Mouse (Mus musculus) retina, embryonic 14.5 days (tissue): ENCODE results near the gene Rfc2.

Source experiments
- DNase-seq: peaks from one replicate; pipeline ENCODE4 v3.0.0-alpha.2; 2015; ENCODE audit warnings: low spot score

Rfc2 gene

DNA sequence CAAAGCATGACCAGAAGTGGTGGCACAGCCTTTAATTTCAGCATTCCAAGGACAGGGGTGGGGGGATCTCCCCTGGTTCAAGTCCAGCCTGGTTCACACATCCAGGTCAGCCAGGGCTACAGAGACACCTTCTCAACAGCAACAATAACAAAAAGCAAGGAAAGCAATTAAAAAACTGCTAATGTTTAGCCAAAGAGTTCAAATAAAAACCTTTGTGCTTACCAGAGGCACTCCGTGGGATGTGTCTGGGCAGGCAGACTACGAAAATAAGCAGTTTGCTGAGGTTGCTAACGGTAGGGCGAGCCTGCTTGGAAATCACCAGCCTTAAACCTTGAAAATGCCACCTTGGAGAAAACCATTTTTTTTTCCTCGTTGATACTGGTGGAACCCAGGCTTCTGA is at the start of gene Rfc2:
Gene Rfc2, plus strand, starts transcription at position 221 of the 400 bp plus-strand sequence.
- no peak for DNase-seq

DNA sequence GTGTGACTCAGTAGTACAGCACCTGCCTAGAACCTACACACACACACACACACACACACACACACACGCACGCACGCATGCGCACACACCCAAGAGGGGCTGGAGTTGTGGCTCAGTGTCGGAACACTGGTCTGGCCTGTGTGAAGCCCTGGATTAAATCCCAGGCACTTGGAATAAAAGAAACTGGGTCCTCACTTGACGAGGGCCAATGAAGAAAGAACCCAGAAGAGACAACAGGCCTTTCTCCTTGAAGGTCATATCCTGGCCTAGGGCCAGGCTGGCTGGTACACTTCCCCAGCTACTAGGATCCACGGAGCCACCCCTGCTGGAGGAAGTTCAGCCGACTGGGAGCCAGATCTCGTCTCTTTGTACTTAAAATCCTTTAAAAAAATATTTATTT is 49.6 kb upstream of the Rfc2 start:
- no peak for DNase-seq

DNA sequence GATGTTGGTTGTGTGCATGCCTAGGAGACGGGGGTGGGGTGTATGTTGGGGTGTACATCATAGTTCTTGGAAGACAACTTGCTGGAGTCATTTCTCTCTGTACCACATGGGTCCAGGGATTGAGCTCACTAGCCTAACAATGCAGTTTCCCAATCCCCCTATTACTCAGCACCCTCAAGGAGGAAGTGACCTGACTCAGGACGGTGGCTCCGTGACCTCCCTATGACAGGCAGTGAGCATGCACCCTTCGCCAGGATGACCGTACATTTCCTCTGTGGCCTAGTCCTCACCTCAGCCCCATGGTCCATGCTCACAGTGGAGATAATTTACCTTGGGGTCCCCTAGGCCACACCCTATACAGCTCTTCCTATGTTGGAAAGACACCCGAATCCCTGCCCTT is 48.7 kb upstream of the Rfc2 start:
- DNase-seq = no peak

DNA sequence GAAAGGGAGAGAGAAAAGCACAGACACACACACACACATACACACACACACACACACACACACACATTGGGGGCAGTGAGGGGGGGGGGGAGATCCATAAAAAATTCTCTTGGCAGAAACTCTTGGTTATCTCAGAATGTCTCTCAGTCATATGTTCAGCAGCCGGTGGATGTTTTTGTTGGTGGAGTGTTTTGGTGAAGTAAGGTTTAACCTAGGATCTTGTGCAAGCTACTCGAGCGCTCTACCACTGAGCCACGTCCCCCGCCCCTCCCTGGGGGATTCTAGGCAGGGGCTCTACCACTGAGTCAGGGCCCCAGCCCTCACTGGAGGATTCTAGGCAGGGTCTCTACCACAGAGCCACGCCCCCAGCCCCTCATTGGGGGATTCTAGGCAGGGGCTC is 45.1 kb upstream of the Rfc2 start:
- no peak for DNase-seq

DNA sequence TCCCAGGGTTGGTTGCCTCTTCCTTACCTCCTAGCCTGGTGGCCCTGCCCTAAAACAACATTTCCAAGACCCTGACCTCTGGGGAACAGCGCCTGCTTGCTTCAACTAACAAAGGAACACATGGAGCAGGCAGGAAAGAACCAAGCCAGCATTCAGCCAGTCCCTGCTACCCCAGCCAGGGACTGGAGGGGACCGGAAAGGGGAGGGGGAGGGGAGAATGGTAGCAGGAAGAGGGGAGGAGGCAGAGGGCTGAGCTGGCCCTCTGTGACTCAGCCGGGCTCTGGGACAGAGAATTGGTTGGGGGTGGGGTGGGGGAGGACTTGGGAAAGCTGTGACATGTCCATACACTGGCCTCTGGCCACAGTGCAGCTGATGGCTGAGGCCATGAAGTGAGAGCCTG is 41.3 kb upstream of the Rfc2 start:
- peak; percentile 29 for DNase-seq

DNA sequence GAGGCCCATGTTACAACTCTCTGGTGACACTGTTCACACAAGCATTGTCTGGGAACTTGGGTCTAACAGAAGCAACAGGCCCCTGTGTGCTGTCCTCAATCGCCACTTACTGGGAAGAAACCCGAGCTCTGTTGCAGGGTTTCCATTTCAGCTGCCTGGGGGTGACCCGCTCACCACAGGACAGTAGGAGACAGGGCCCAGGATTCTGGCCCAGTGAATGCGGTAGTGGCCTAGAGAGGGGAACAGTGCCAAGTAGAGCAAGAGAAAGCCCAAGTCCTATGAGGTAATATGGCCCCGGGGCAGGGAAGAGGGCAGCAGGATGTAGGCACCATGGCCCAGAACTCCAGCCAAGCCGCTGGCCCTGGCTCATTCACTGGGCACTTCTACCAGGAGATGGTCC is 40.3 kb upstream of the Rfc2 start:
- DNase-seq = no peak

DNA sequence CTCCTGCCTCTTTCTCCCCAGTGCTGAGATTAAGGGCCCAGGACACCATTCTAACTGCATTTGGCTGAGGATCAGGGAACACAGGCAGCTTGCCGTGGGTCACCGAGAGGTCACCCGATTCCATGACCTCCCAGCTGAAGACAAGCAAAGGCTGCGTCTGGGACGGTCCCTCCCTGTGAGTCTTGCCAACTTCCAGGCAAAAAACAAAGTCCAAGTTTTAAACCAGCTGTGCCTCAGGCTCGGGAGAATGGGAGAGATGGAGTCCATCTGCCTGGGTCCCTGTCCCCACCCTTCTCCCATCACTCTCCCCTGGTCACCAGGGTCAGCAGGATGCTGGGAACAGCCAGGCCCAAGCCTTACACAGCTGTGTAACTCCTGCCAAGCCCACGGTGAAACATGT is 39.5 kb upstream of the Rfc2 start:
- DNase-seq = no peak

DNA sequence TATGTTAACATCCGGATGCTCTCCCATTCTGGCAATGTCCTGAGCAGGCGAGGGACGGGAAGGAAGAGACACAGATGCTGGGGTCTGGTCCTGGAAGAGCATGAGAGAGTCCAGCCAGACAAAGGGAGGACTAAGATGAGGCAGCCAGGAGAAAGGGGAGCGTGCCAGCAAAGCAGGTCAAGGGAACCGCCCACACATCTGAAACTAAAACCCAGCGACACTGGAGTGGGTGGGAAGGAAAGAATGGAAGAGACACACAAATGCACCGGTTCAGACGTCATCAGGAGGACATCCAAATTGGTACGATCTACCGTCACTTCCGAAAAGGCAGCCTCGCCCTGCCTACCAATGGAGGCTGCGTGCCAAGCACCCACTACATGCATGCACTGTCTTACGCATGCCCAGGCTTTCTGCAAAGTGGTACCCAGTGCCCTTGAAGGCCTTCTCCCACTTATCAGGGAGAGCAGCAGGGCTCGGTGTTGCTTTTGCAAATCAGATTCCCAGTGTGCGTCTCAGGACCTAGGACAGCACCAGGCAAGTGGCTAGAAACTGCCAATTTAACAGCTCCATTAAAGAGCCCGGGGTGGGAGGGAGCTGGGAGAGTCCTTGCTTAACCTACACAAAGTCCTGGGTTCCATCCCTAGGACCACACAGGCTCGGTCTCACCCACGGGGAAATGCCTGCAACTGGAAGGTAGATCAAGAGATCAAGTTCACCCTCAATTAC is 36.5 kb upstream of the Rfc2 start:
- no peak for DNase-seq

DNA sequence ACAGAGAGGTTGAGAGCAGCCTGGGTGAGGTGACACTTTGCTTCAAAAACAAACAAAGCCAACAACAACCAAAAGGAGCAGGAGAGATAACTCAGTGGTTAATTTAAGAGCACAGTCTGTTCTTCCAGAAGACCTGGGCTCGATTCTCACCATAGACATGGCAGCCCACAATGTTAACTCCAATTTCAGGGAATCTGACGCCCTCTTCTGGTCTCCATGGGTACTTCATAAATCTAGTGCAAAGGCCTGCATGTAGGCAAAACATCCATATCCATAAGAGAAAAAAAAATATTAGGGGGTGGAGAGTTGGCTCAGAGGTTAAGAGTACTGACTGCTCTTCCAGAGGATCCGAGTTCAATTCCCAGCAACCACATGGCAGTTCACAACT is 35.9 kb upstream of the Rfc2 start:
- peak; percentile 45 for DNase-seq

DNA sequence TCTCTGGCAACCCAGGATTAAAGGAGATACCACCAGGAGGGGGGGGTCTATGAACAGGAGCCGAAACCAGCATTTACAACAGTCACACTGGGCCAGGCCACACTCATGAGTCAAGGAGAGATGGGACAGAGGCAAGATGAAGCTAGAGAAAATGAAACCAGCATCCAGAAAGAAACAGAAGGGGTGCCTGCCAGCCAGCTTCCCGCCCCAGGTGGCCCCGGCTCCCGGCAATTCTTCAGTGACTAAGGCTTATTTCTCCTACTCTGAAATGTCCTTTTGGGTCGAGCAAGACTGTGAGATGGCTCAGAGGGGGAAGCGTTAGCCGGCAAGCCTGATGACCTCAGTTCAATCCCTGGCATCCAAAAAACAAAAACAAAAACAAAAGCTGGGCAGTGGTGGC is 34.4 kb upstream of the Rfc2 start:
- no peak for DNase-seq

DNA sequence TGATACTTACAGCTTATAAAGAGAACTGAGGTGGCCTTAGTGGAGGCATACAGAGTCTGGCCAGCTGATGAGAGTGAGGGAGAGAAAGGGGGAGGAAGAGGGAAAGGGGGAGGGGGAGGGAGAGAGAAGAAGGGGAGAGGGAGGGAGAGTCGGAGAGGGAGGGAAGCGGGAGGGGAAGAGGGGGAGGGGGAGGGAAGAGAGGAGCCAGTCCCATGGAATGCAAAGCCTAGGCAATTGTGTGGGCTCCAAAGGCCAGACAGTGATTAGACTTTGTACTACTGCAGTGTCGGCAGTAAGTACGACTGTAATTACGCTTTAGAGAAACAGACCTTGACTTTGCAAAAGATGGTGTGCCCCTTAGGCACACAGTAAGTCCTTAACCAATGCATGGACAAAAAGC is 32.9 kb upstream of the Rfc2 start:
- DNase-seq = no peak

DNA sequence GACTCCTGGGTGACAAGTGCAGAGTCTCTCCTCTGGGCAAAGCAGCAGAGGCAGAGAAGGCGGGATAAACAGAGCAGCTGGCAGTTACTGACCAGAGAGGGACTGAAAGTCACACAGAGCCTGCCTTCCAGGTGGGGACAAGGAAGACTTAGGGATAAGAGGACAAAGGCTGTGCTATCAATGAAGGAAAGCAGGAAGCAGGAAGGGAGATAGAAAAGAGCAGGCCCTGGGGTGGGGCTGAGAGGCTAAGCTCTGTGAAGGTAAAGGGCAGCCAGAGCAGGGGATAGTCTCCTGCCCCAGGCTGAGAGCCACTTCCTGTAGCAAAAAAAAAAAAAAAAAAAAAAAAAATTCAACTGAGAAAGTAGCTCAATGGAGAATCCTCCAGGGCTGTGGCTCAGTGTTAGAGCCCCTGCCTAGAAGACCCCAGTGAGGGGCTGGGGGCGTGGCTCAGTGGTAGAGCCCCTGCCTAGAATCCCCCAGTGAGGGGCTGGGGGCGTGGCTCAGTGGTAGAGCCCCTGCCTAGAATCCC is 31.5 kb upstream of the Rfc2 start:
- no peak for DNase-seq

DNA sequence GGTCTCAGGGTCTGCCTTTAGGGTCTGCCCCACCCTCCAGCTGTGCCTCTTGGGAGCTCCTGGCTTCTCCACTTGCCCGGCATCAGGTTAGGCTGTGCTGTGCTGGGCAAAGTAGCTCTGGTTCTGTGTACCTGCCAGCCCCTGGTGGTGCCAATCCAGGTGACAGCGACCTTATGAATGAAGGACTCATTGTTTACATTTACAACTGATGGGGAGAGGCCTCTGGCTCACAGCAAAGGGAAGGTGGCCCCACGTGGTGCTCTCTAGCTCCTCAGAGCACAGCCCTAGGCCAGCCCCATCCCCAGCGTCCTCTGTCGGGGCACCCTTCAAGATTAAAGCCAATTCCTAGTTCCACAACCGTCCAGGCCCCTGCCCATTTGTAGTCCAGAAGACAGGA is 30.3 kb upstream of the Rfc2 start:
- peak; percentile 10 for DNase-seq

DNA sequence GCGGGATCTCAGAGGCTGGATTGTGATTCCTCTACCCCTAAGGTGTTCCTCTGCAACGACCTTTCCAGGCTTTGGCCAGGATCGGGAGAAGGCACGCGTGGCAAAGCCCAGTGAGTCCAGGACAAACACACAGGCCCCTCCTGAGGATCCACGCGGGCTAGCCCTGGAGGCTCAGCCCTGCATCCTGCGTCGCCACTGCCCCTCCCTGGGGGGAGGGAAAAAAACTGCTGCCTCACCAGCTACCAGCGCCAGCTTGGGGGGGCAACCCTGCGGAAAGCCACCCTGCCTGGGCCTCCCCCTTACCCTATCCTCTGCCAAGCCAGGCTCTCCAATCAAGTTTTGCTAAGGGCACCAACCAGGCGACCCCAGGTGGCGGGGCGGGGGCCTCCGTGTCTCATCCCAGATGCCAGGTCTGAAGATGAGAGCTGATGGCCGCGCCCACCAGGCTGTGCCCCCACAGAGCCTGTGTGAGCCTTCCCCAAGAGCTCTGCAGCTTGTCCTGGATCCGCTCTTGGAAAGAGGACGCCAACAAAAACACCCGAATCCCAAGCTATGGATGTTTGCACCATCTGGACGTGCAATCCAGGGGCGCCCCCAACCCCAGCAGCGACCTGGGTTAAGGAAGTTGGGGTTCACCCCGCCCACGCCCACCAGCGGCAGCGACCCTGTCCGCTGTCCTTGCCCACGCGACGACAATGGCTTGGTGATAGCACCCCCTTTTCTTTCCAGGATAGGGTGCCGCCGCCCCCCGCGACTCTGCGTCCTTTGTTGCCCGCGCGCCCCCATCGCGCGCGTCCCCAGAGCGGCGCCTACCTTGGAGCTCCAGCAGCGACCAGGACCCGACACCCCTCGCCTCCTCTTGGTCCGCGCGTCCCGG is 29.7 kb upstream of the Rfc2 start:
- DNase-seq = peak; percentile 49

DNA sequence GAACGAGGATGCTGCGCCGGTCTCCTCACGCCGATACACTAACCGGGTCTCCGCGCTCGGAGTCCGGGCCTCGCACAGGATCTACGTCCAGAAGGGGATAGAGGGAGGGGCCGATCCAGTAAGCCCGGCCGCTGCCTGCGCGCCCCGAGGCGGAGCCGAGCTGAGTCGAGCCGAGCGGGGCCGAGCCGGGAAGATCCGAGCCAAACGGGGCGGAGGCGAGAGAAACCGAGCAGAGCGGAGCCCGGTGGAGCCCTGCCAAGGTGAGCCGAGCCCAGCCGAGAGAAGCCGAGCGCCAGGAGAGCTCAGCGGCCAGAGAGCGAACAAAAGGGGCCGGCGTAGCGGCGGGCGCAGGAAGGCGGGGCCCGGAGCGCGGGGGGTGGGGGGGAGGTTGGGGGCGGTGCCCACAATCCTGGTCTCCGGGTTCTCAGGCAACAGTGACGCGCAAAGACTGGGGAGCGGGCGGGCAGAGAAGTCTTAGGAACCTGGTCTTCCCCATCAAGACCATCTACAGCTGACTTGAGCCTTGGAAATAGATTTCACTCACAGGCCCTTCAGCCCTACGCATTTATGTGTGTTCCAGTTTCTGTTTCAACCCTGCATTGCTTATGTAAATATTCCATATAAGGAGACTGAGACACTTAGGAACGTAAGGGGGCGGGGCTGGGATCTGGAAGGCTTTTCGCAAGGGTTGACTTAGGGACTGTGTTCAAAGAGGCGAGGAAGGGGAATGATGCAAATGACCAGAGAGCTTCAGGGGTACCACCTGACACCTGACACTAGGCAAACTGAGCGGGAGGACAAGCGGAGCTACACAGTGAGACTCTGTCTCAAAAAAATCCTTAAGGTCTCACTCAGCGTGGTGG is 28.8 kb upstream of the Rfc2 start, which contains the start of gene Clip2:
Gene Clip2, minus strand, starts transcription at position 325 of the 863 bp plus-strand sequence.
- DNase-seq = peak; percentile 92

DNA sequence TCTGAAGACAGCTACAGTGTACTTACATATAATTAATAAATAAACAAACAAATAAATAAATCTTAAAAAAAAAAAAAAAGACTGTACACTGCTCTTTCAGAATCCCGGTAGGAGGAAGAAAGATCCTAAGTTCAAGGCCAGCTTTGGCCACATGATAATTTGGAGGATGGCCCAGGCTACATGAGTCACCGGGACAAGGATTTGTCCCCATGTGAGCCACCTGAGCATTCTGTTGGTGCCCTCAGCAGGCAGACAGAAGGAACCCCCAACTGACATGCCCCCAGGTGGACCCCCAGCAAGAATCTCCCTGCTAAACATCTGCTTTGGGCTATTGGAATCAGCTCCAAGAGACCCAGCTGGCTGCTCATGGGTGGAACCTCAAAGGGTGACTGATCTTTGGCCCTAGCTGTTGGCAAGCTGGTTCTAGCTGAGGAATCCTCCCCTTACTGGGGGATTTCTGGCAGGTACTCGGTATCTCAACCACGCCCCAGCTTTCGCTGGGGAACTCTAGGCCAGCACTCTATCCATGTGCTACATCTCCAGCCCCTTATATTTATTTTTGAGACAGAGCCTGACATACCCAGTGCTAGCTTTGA is 27.1 kb upstream of the Rfc2 start:
- DNase-seq = no peak

DNA sequence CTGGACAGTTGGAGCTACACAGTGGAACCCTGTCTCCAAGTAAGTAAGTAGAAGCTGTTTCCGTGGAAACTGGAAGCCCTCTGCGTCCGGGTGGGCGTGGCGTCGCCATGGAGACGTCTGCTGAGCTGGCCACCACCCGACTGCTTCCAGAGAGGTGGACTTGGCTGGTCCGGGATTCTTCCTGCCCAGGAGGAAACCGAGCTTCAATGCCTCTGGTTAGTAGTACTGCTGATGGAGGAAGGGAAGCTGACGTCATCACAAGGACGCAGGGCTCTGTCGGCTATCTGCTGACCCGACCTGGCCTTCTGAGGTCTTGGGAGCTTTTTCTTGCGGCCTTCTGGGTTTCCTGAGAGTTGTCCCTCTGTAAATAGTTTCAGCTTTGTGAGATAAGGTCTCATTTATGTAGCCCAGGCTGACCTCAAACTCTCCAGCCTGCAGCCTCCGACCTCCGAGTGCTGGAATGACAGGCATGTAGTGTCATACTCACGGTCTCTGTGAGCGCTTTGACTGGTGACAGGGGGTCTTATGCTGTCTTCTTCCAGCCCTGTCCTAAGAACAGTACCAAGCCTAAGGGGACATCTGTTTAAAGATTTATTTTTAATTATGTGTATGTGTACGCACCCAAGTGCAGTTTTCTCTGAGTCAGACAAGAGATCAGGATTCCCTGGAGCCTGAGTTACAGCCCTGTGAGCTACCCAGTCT is 25.6 kb upstream of the Rfc2 start:
- DNase-seq = peak; percentile 87

DNA sequence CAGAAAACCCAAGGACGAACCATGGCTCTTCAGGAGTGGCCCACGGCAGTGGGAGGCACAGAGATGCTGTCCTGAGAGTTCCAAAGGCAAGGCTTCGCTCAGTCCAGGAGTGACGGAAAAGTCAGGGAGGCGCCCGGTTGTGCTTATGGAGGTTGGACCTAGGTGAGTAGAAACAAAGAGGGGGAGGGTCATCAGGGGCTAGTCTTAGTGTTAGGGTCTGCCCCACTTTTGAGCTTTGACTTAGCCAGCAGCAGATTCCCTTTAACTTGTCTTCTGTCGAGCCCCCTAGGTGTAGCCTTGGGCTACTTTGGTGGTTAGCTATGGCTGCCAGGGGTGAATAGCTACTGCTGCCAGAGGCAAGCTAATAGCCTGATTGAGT is 21.1 kb upstream of the Rfc2 start, which contains the start of gene Syna:
Gene Syna, minus strand, starts transcription at position 101 of the 379 bp plus-strand sequence.
- DNase-seq = no peak

DNA sequence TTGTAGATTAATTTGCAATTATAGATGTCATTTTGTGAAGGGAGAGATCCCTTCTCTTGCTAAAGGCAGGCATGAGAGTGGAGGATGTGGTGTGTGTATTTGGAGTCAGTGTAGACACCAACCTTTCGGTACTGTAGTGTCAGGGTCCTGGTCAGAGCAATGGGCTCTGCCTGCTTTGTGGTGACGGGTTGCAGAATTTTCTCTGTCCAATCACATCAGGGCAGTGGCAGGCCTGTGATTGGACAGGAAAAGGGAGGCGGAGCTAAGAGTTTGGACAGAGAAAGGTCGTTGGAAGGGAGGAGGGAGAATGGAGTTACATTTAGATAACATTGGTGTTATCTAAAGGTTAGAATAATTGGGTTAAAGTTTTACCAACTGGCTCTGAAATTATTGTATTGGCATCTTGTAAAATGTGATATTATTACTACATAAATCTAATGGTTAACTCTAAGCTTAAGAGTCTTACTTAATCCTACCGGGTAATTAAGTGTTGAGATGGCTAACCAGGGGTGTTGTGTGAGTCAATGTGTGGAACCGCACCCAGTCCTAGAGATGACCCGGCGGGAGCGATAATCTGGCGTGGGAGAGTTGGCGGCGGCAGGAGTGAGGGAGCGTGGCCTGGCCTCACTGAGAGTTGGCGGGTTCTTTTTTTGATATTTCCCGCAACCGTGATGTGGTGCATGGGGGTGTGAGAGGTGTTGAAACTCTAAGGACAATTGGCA is 20.6 kb upstream of the Rfc2 start:
- DNase-seq = no peak

DNA sequence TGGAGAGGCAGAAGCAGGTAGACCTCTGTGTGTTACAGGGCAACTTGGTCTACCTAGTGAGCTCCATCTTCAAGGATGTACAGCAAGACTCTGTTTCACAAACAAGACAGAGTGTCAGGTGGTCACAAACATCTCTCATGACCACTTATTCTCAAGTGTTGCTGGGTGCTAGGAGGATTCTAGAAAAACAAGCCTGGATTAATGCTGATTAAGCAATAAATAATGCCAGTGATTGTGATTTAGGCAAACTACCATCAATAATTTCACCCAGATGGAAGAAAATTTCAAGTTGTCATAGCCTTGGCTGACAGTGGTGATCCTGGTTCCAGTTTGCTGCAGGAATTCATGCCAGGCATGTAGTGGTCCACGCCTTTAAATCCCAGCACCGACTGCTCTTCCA is 16.9 kb upstream of the Rfc2 start:
- DNase-seq = no peak
